Mouse (Mus musculus) CD4-positive naive resting alpha-beta T cell, adult 76 days (primary cell): ENCODE data around the gene Pfkp. TPM values are rescaled to one million over a fixed set of nuclear protein-coding genes. Genes with fewer than 3 reads are reported as not detected.

ENCODE experiments used
- total RNA-seq: library from RNA; stranded (reverse); gene quantifications from one replicate; pipeline ENCODE4 v1.2.4, GENCODE M21; 2023

Pfkp gene
- 186 TPM for total RNA-seq

DNA sequence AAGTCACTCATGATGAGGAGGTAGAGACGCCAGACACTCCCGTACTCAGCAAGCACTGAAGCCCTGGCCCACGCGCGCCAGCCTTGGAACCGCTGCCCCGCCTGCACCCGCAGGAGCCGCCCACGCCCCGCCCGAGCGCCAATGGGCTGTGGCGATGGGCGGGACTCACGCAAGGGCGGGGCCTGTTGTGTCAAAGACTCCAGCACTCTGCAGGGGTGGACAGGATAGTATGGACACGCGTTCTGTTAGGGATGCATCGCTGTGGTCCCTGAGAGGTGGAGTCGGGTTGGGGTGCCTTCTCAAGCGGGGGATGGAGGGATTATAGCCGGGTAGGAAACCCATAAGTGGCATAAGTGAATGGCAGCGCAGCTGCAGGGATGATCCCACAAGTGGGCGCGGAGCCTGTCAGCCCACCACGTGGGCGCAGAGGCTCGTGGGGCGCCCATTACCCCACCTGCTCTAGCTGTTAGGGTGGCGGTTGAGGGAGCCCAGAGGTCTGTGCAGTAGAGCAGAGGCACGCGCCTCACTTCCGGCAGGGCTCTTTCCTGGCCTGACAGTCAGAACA, at the start of gene Pfkp:
Pfkp (minus strand) TSS at position 109 of the 565 bp plus-strand sequence.

Other genes with a start within 250 kb of the Pfkp start
- gene Pitrm1, start 100.6 kb downstream of the Pfkp start, total RNA-seq: 59.0 TPM